Mouse (Mus musculus) c-Kit-positive CD71-positive TER-119-negative erythroid progenitor cells, embryonic 14.5 days (primary cell): ENCODE results near the gene E330009J07Rik.
A peak's percentile ranks its signal among the peaks of the same experiment; 100 is the strongest.

Experiments used
- DNase-seq: peaks from one replicate; pipeline ENCODE4 v3.0.0-alpha.2; 2013; ENCODE audit warnings: low read depth

The E330009J07Rik gene

DNA sequence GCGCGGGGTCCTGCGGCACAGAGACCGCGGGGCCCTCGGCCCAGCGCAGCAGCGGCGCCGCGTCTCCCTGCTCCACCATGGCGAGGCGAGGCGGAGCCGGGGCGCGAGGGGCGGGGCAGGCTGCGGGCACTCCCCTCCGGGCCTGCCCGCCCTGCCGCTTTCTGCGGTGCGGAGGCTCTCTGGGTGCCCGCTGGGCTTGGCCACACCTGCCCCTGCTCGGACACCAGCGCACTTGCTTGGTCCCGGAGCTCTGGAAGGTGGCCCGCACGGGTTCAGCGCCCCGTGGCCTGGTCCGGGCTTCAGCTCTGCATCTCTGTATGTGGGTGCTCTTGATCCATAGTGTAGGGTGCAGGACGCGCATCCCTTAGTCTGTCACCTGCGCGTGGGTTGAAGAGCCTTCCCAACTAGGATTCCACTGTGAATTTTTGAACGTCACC is at the start of gene E330009J07Rik:
TSS of gene E330009J07Rik (minus strand) at position 89 of the 437 bp plus-strand sequence.
- peak; percentile 44 for DNase-seq

DNA sequence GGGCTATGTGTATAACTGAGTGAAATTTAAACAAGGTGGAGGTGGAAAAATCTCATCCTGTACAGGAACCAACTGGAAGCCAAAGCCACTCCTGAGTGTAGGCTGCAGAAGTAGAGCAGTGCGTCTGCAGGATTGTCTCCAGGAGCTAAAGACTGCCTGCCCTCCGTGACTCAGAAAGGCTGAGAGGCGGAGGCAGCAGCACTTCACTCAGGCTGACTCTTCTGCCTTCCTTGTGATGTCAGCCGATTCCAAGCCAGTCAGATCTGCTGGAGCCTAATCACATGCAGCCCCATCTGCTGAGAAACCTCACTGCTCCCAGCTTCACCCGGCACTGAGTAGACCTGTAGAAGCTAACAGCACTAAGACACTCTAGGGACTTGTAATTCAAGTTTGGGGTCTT is 46.4 kb upstream of the E330009J07Rik start:
- DNase-seq, result no peak

DNA sequence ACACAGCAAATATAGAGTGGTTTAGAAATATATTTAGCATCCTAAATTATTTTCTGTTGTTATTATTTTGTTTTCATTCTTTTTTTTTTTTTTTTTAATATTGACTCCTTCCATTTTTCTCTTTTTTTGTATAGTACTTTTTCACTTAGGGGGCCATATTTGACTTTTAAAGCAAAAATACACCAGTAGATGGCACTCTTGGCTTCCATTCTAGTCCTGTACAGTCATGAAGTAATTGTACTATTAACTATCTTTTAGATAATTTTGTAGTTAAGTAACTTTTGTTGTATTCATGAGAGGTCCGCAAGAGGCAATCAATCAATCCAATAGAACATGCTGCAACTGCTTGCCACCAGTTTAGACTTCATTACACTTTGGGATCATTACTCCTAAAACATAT is 43.8 kb upstream of the E330009J07Rik start:
- DNase-seq, result no peak

DNA sequence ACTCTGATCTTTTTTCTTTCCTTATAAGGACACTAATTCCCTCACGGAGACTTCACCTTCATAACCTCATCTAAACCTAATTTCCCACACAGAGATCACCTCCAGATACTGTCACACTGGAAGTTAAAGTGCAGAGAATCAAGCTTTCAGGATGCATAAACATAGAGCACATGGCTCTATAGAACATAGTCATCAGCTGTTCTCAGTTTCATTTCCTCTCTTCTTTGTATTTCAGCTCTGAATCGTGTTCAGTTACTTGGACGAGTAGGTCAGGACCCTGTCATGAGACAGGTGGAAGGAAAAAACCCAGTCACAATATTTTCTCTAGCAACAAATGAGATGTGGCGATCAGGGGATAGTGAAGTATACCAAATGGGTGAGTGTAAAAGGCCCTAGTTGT is 40.2 kb upstream of the E330009J07Rik start:
- DNase-seq, result no peak

DNA sequence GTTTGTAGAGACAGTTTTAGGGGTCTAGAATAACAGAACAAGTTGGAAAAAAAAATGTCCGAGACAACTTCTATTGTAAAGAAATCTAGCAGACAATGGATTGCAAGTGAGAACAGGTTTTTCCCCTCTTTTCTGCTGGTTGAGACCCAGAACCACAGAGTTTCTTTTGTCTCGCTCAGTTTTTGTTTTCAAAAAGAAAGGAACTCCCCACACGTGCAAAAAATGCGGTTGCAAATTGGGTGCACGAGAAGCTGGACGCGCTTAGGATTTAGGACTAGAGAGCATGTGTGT is 35.7 kb upstream of the E330009J07Rik start:
- no peak for DNase-seq

DNA sequence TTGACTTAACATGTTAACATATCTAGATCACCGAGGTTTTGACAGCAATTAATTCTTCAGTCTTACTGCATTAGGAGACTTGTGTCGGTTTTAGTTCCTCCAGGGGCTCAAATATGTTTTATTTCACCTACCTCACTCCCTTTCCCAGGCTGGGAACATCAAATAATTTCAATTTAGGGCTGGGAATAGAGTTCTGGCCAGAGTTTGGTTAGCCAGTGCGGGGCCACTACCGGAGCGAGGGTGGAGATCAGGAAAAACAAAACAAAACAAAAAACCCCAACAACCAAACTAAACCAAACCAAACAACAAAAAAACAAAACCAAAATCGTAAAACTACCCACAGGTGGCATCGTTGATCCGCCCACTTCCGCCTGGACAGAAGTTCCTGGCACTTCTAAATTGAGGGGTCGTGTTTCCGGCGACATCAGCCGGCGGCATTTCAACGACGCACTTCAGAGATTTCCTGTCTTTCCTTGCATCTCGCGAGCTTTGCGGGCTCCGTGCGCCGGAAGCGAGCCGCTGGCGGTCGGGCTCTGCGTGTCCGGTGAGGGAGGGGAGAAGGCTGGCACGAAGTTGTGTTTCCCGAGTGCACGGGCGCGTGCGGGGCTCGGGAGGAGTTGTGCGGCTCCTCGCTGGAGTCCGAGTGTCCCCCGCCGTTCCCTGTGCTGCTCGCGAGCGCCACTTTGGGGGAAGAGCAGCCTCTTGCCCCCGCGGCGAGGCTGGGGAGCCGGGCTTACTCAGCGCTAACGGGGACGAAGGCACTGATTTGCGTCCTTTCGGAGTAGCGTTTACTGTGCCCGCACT is 35.2 kb upstream of the E330009J07Rik start, which contains the start of gene Ssbp1:
TSS of gene Ssbp1 (plus strand) at position 437 of the 804 bp plus-strand sequence.
- peak; percentile 89 for DNase-seq

DNA sequence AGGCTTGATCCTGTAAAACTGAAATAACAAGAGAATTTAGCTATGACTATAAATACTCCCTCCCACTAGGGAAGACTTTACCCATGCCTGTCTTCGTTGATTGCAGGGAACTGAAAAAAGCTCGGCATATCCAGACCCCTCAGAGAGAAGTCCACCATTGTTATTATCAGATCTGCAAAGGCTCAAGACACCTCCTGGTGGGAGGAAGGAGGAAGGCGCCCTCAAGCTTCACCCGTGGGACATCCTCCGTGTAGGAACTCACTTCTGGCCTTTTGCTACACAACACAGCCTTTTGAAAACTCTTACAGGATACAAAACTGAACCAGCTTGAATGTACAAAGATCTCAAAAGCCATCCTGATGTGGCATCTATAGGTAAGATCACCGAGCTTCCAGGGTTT is 29.8 kb upstream of the E330009J07Rik start:
- no peak for DNase-seq

DNA sequence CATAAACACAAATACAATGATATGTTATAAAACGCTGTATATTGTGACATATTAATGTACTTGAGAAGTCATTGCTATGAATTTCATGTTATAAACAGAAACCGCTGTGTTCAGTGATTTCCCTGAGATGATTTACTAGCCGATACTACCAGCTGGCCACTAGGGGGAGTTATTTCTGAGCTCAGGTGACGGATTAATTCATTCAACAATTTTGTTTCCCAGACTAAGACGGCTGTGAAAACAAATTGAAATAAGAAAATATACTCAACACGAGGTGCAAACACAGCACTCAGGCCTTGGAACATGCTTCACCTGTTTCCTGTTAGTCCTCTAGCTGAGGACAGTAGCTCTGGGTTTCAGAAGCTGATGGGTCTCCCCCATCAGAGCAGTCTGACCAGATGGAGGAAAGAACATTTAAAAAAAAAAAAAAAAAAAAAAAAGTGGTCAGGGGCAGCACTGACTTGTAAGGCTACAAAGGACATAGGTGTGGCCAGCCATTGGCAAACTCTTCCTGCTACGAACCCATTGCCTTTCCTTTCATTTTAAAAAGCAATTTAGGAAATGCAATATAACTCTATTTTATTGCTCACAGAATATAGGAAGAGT is 18.6 kb upstream of the E330009J07Rik start:
- no peak for DNase-seq

DNA sequence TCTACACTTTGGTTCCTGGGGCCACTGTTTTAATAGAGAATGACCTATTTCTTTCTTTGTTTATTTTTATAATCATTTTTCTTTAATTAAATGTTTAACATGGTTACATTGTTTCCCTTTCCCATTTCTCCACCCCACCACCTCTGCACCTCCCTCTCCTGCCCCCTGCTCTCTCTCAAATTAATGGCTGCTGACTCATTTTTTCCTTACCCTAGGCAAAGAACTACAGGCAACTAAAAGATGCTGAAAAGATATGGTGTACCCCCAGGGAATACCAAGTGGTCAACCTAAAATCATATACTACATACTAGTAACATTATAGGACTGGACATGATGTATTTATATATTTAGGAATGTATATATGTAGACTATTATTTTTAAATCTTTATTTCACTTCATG is 12.7 kb upstream of the E330009J07Rik start:
- no peak for DNase-seq

DNA sequence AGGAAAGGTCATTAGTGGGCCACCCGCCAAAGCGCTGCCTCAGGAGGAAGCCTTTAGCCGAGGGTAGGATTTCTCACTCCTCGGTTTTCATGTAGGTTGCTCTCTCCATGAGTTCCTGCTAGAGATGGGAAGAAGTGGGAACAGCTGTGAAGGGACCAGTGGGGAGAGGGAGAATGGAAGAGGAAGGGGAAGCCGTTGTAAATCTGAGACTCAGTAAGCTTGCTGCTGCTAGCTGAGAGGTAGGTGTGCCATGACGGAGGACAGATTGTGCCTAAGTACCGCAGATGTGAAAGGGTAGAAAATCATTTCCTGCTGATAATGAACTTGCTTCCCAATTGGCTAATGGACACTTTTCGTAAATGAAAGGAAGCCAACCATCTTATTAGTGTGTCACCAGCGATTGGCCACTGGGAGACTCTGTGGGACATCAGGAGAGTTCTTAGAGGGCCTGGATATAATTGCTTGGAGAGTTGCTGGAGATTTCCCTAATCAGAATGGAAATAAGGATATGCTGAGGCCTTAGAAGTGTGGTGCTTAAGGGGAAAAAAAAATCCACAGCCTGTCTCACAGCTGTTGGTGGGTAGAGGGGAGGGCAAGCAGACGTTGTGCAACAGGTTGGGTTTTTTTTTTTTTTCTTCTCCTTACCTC is 7.5 kb upstream of the E330009J07Rik start:
- DNase-seq, result no peak

DNA sequence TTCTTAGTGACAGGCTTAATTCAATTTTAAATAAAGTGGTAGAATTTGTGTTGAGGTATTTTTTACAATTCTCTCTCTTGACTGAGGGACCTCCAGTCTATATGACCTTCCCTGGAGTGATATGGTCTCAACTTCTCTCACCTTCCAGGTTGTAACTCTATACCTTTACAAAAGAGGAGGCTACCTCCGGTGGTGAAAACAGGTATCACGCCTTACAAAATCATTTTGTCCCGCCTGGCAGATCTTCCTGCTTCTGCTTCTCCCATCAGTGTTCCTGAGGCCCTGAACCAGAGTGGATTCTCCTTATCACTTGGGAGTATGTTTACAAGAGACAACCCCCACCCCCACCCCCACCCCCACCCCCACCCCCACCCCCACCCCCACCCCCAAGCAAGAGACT is 5.8 kb upstream of the E330009J07Rik start:
- no peak for DNase-seq

DNA sequence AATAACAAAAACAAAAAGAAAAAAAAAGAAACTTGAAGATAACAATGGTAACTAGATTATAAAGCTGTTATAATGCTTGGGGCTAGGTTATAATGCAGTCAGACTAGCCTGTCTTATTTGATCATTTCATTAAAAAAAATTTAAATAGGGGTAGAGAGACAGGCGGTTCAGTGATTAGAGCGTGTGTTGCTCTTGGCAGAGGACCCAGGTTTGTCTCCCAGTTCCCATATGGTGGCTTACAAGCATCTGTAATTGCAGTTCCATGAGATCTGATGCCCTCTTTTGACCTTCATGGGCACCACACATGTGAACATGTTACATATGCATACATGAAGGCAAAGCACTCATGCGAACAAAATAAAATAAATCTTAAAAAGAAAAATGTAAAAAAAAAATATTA is 5.3 kb upstream of the E330009J07Rik start:
- no peak for DNase-seq

DNA sequence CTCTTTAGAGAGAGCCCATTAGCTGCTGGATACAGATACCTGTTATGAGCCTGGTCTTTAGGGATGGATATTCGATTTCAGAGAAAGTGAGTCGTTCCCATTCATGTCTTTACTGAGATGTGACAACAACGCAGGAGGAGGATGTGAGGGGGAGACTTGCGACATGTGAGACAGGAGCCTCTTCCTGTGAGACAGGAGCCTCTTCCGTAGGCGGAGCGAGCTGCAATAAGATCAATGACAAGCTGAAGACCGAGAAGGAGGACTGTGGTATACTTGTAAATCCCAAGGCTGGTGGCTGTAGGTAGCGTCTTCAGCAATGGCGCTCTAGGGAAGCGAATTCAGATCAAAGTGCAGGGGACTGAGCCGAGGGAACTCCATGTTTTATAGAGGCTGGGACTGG is 3.8 kb upstream of the E330009J07Rik start:
- DNase-seq, result no peak

DNA sequence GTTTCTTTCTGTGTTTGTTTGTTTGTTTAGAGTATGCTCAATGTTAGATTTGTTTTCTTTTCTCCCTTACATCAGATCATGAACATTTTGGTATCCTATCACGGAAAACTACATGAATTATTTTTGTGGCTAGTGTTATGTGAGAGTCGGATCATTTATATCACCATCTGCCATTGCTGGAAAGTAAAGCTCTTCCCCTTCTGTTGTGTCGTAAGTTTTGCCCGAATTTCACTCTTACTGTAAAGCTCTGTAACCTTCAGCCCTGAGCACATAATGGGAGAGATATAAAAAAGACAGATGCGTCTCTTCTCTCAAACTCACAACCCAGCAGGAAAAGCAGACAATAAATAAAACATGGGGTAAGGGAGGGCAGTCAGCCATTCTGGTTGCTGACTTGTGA is 3.0 kb upstream of the E330009J07Rik start, which contains the start of gene Wee2:
TSS of gene Wee2 (plus strand) at position 153 of the 400 bp plus-strand sequence.
- no peak for DNase-seq

DNA sequence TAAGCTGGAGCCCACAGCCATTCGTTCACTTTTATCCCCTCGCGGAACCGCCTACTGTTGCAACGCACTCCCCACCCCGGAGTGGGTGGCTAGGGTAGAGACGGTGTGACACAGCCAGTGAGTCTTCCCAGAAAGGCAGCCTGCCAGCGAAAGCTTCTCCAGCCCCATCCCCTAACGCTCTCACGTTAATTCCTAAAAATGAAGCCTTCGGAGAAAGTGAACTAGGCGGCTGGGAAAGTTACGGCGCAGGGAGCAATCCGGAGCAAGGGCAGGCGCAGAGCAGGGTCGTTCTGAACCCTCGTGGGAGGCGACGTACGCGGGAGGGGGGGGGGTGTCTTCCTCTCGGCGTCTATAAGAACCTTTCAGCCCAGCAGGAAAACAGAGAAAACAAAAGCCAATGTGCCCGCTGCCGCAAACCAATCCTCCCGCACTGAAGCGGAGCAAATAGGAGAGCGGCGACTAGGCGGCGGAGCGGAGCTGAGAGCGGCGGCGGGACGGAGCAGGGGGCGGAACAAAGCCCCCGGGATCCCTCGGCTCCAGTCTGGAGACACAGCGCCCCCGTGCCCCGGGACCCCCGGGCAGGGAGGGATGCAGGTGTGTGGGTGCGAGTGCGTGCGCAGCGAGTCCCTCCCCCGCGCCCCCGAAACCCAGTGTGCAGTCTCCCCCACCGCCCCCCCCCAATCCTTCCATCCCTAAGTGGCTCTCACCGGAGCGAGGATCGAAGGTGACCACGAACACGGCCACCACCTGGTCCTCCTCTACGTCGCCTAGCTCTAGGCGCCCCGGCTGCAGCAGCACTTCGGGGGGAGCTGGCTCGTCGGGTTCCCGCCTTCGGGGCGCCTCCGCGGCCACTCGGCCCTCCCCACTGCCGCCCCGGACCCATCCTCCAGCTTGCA is 536 bp downstream of the E330009J07Rik start:
- DNase-seq, result peak; percentile 3

DNA sequence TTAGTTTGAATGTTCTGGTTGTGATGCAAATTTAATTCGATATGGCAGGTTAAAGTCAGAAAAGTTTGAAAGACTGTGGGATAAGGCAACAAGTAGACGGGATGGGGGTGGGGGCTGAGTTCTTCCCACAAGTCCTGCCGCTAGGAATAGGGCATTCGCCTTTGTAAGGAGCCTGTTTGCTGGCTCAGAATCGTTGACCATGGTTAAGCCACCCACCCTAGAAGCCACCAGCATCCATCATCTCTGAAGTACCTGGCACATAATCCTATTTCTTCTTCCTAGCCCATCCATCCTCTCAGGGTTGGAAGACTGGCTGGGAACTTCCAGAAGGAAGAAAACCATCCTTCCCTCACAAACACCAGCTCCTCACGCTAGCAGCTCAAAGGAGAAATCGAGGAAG is 1.2 kb downstream of the E330009J07Rik start:
- no peak for DNase-seq

DNA sequence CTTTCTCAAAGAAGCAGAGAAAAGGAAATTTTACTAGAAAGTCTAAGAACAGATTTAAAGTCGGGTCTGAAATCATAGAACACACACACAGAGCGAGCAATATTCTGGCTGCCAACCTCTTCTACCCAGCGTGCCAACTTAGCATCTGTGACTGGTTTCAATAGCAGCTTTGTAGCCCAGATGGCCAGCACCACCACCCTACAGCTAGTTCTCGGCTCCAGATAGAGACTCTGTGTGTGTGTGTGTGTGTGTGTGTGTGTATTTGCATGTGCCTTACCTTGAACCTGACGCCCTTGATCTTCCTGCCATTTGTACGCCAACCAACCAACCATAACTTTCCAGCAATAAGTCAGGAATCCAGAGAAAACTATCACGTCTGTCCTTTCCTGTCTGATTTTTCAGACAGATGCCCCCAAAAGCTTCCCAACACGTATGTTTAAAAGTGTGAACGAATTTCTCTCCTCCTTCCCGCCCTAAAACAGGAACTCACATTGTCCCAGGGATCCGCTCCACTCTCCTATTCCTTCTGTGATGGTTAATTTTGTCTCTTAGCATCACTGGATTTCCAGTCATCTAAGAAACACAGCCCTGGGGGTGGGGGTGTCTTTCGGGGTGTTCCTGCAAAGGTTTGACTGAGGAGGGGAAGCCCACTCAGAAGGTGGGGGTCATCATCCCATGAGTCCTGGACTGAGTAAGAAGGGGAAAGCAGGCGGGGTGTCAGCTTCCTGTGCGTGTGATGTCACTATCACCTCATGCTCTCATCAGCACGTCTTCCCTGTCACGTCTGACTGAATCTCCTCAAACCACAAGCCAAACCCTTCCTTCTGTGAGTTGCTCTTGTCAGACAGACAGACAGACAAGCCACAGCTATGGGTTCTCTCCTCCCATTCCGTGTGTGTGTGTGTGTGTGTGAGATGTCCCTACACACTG is 3.3 kb downstream of the E330009J07Rik start:
- no peak for DNase-seq

DNA sequence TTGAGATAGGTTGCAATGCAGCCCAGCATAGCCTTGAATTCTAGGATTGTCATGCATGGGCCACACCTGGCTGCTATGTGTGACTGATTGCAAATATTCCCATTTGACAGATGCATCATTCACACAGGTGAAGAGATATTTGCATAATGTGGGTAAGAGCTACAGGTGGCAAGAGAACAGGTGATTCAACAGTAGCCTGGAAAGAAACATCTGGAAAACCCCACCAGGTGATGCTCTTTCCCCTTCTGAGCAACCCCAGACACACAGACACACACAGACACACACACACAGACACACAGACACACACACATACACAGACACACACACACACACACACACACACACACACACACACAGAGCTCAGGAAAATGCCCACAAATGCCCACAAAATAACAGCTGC is 4.1 kb downstream of the E330009J07Rik start:
- no peak for DNase-seq

DNA sequence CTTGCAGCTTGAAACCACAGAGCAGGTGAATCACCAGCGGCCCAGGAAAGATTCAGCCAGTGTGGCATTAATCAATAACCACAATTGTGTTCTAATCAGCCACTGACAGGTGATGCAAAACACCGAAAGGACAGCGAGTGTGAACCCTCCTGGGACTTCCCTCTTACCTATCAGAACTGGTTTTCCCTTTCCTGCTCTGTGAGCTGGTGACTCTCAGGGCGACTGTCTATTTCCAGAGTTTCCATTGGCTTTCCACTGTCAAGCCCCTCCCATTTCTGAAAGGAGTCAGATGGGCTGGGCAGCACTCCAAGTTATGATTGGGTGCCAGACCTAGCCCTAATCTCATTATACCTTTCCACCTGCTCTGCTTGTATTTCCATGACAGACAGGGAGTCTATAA is 4.6 kb downstream of the E330009J07Rik start:
- no peak for DNase-seq

DNA sequence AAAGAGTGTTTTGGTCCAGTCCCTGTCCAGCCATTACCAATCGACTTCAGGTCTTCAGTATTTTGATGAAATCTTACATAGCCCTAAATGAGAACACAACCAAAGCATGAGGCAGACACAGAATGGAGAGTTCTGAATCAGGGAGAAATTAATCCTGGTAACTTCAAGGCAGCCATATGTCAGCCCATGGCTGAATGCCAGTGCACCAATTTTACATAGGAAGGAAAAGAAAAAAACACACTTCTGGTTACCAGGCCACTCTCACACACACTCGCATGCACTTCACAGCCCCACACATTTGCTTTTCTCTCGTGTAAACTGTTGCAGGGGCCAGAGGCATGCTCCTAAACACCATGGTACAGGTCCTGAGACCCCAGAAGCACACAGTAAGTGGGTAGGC is 5.1 kb downstream of the E330009J07Rik start:
- no peak for DNase-seq

DNA sequence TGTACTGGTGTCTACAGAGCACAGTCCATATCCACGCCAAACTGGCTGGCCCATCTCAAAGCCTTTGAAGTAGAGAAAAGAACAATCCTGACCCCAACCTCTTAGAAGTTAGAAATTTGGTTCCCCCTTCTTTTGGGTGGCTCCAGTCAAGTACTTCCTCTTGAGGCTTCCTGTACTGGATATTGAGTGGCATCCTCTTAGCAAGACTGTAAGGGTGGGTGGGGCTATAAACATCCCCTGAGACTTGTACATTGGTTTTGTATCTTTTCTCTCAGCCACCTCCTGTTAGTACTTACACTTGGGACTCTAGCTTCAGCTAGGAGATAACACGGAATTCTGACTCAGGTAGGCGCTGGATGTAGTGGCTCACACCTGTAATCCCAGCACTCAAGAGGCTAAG is 5.7 kb downstream of the E330009J07Rik start:
- DNase-seq, result no peak
